Mouse (Mus musculus): ENCODE data around the gene Chmp2b.

GRCm38 (mm10) chr16:65585699-65586098, 23.2 kb upstream of the Chmp2b start:
- TF ChIP-seq CTCF (IDR thresholded peaks at IDR 0.05), result no peak
- TF ChIP-seq EP300 (IDR thresholded peaks at IDR 0.05), result no peak

All from lung, postnatal 0 days (tissue).